In genomic region chr1:39163077-39163476, GRCm38 (mm10) we compare ENCODE assay signal across 17 mouse cellular contexts. TPM values are rescaled to one million over a fixed set of nuclear protein-coding genes. Genes with fewer than 3 reads are reported as not detected.
"Had no signal": no experiment of that assay in that cellular context is flagged by ENCODE, and none has a peak within 500 bp of the region (broad histone marks: within the 10 kb centered on the region; RNA-seq: fewer than 3 reads in every experiment).

No protein-coding gene starts in this region.

- H3K4me2 ChIP-seq: neural tube, embryonic 12.5 days; neural tube, embryonic 13.5 days; neural tube, embryonic 15.5 days; stomach, embryonic 15.5 days had no signal

- H3K4me3 ChIP-seq: neural tube, embryonic 12.5 days; neural tube, embryonic 13.5 days; neural tube, embryonic 15.5 days; stomach, embryonic 15.5 days had no signal

- DNase-seq: retina, postnatal 1 day; right cerebral cortex, adult 18-20 months; right cerebral cortex, postnatal 14 days; right cerebral cortex, postnatal 25 days; right cerebral cortex, postnatal 4 days; spleen, adult 18-20 months; thymus, adult 18-20 months; thymus, postnatal 14 days; thymus, postnatal 25 days; thymus, postnatal 36 days; thymus, postnatal 4 days had no signal

- H3K27me3 ChIP-seq: neural tube, embryonic 12.5 days; neural tube, embryonic 13.5 days; neural tube, embryonic 15.5 days; stomach, embryonic 15.5 days had no signal

- H3K4me1 ChIP-seq: neural tube, embryonic 12.5 days; neural tube, embryonic 13.5 days; neural tube, embryonic 15.5 days; stomach, embryonic 15.5 days had no signal

- H3K27ac ChIP-seq: neural tube, embryonic 12.5 days; neural tube, embryonic 13.5 days; neural tube, embryonic 15.5 days; stomach, embryonic 15.5 days; stomach, postnatal 0 days had no signal

- H3K9me3 ChIP-seq: neural tube, embryonic 12.5 days; neural tube, embryonic 13.5 days; neural tube, embryonic 15.5 days; stomach, embryonic 15.5 days had no signal

- H3K36me3 ChIP-seq: neural tube, embryonic 12.5 days; neural tube, embryonic 13.5 days; neural tube, embryonic 15.5 days; stomach, embryonic 15.5 days had no signal

- H3K9ac ChIP-seq: neural tube, embryonic 12.5 days; neural tube, embryonic 13.5 days; neural tube, embryonic 15.5 days; stomach, embryonic 15.5 days had no signal

RNA-seq across cellular contexts. Expression of gene Npas2, which starts 30.5 kb away (rescaled TPM):
- total RNA-seq: neutrophil, adult 5-6 weeks had no signal
